10 mouse cellular contexts compared by ENCODE assay signal in the genomic region with DNA sequence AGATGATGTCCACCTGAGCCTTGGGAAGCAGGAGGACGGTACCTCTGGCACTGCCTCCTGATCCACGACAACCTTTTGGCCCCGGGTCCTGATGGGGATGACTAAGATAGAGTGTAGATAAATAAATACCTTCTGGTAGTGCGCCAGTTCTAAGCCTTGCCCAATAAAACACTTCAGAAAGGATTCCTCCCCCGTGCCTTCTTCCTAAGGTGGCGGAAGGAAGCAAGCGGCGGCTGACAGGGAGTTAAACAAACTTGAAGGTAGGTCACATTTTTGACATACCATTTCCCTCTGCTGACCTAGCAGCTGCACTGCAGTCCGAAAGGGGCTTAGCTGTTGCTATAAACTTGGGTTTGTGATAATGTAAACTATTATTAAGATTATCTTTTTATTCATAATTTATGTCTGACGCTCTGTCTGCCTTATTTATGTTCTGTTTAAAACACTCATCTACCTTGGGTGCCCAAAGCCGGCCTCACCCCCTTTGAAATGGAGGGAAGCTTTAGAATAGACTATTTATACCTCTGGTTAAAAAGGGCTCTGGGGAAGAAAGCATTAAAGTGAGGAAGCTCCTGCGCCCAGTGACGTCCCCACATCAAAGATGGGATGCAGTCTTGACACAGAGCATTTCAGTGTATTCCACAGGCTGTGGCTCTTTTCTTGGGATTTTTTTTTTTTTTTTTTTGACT. TPM values are rescaled to one million over a fixed set of nuclear protein-coding genes. Genes with fewer than 3 reads are reported as not detected.
DNase-seq lines count a peak whose midpoint lies in the region; ATAC-seq and TF ChIP-seq lines count a peak whose summit lies in the region.
"Had no signal": no experiment of that assay in that cellular context is flagged by ENCODE, and none has a peak within 500 bp of the region (broad histone marks: within the 10 kb centered on the region; RNA-seq: fewer than 3 reads in every experiment).

No protein-coding gene starts in this region.

- no peaks in the 10 kb centered on the region for H3K27me3 ChIP-seq in hindbrain, embryonic 14.5 days (ENCODE audit: control insufficient read depth, insufficient read depth, low read length)
- H3K27me3 ChIP-seq in hindbrain, embryonic 11.5 days (ENCODE audit: control insufficient read depth, insufficient read depth, low read length), result no peaks in the 10 kb centered on the region
- H3K27me3 ChIP-seq in embryonic facial prominence, embryonic 15.5 days, result no peaks in the 10 kb centered on the region
- H3K27me3 ChIP-seq in lung, postnatal 0 days (replicated peaks; ENCODE audit: insufficient read depth, low read length), result no peaks in the 10 kb centered on the region

- no peaks in the 10 kb centered on the region for H3K36me3 ChIP-seq in hindbrain, embryonic 14.5 days (replicated peaks; ENCODE audit: control insufficient read depth, insufficient read depth)
- H3K36me3 ChIP-seq in hindbrain, embryonic 11.5 days (ENCODE audit: control insufficient read depth, insufficient read depth, low read length), result no peaks in the 10 kb centered on the region
- H3K36me3 ChIP-seq in embryonic facial prominence, embryonic 15.5 days, result no peaks in the 10 kb centered on the region
- no peaks in the 10 kb centered on the region for H3K36me3 ChIP-seq in lung, postnatal 0 days (ENCODE audit: insufficient read depth, low read length)

- no peak overlapping the region for H3K4me2 ChIP-seq in hindbrain, embryonic 14.5 days (replicated peaks)
- H3K4me2 ChIP-seq in hindbrain, embryonic 11.5 days (replicated peaks; ENCODE audit: low read depth, low read length), result no peak overlapping the region
- no peak overlapping the region for H3K4me2 ChIP-seq in embryonic facial prominence, embryonic 15.5 days (replicated peaks)
- H3K4me2 ChIP-seq in lung, postnatal 0 days (replicated peaks; ENCODE audit: low read depth, low read length), result 0 out of 2 replicates have a peak overlapping the region, but pooled peaks have one; percentile 17

- TF ChIP-seq EP300 in lung, postnatal 0 days (IDR thresholded peaks at IDR 0.05), result no peak

- TF ChIP-seq CTCF in lung, postnatal 0 days (IDR thresholded peaks at IDR 0.05), result peak; percentile 42

- peak overlapping the region; percentile 18; the same call in 1 of the 2 replicates for H3K9ac ChIP-seq in hindbrain, embryonic 14.5 days
- H3K9ac ChIP-seq in hindbrain, embryonic 11.5 days (ENCODE audit: low read depth, low read length), result no peak overlapping the region
- H3K9ac ChIP-seq in embryonic facial prominence, embryonic 15.5 days, result no peak overlapping the region
- no peak overlapping the region for H3K9ac ChIP-seq in lung, postnatal 0 days (replicated peaks; ENCODE audit: low read depth)
- H3K9ac ChIP-seq: forebrain, postnatal 0 days had no signal

- 49% methylated on average over 13 of the region's 13 CpGs for WGBS in hindbrain, embryonic 14.5 days
- 42% methylated on average over 13 of the region's 13 CpGs for WGBS in hindbrain, embryonic 11.5 days
- 22% methylated on average over 13 of the region's 13 CpGs for WGBS in embryonic facial prominence, embryonic 15.5 days
- WGBS in lung, postnatal 0 days, result 6% methylated on average over 13 of the region's 13 CpGs

- no peak for ATAC-seq in hindbrain, embryonic 14.5 days (ENCODE audit: low FRiP score)
- ATAC-seq in hindbrain, embryonic 11.5 days (ENCODE audit: low FRiP score), result no peak
- ATAC-seq in embryonic facial prominence, embryonic 15.5 days (ENCODE audit: insufficient number of reproducible peaks, low FRiP score, low TSS enrichment, low read depth), result no peak
- ATAC-seq in lung, postnatal 0 days, result 0 out of 2 replicates have a peak, but pooled peaks have one; percentile 32
- ATAC-seq: forebrain, postnatal 0 days had no signal

- no peak overlapping the region for H3K27ac ChIP-seq in hindbrain, embryonic 14.5 days
- H3K27ac ChIP-seq in hindbrain, embryonic 11.5 days (ENCODE audit: low read depth, low read length), result no peak overlapping the region
- peak overlapping the region; percentile 44; the same call in 1 of the 2 replicates for H3K27ac ChIP-seq in embryonic facial prominence, embryonic 15.5 days (replicated peaks)
- H3K27ac ChIP-seq in lung, postnatal 0 days (ENCODE audit: low read length), result no peak overlapping the region

- DNase-seq in hindbrain, embryonic 14.5 days (ENCODE audit: low spot score), result no peak
- DNase-seq in hindbrain, embryonic 11.5 days (ENCODE audit: low spot score), result no peak
- DNase-seq in R1 (ENCODE audit: low read depth, low spot score), result peak; percentile 89
- DNase-seq in lung, postnatal 0 days (ENCODE audit: low spot score), result peak; percentile 52
- DNase-seq in right cerebral cortex, postnatal 4 days, result no peak
- no peak for DNase-seq in adrenal gland, postnatal 36 days
- DNase-seq: cerebellum, postnatal 14 days; forebrain, postnatal 0 days had no signal

- peaks cover 8% of the 10 kb centered on the region for H3K4me1 ChIP-seq in hindbrain, embryonic 14.5 days (replicated peaks; ENCODE audit: control insufficient read depth, insufficient read depth, low read length)
- H3K4me1 ChIP-seq in hindbrain, embryonic 11.5 days (replicated peaks; ENCODE audit: control insufficient read depth, insufficient read depth, low read length), result no peaks in the 10 kb centered on the region; the same call in 1 of the 2 replicates
- peaks cover 30% of the 10 kb centered on the region for H3K4me1 ChIP-seq in embryonic facial prominence, embryonic 15.5 days
- peaks cover 7% of the 10 kb centered on the region for H3K4me1 ChIP-seq in lung, postnatal 0 days (ENCODE audit: insufficient read depth, low read depth, low read length)

- H3K4me3 ChIP-seq in hindbrain, embryonic 14.5 days (replicated peaks; ENCODE audit: low read length), result no peak overlapping the region
- no peak overlapping the region for H3K4me3 ChIP-seq in hindbrain, embryonic 11.5 days (ENCODE audit: low read depth, low read length)
- no peak overlapping the region for H3K4me3 ChIP-seq in embryonic facial prominence, embryonic 15.5 days (replicated peaks)
- no peak overlapping the region for H3K4me3 ChIP-seq in lung, postnatal 0 days (ENCODE audit: low read depth, low read length)

- no peaks in the 10 kb centered on the region for H3K9me3 ChIP-seq in hindbrain, embryonic 14.5 days (ENCODE audit: control insufficient read depth, low read length)
- no peaks in the 10 kb centered on the region for H3K9me3 ChIP-seq in hindbrain, embryonic 11.5 days (ENCODE audit: control insufficient read depth, low read length)
- no peaks in the 10 kb centered on the region for H3K9me3 ChIP-seq in embryonic facial prominence, embryonic 15.5 days (replicated peaks)
- H3K9me3 ChIP-seq in lung, postnatal 0 days (ENCODE audit: low read length), result no peaks in the 10 kb centered on the region

RNA-seq across cellular contexts. Expression of gene Il17rd, which starts 19.9 kb away (rescaled TPM):
- polyA plus RNA-seq in hindbrain, embryonic 14.5 days (2014; fragmentation: Nextera tagmentation; extraction: Ambion mirVana), result 2.8 TPM in 2 replicates
- 5.3 and 5.7 TPM in 2 replicates for polyA plus RNA-seq in hindbrain, embryonic 11.5 days (2014; fragmentation: Nextera tagmentation; extraction: Ambion mirVana)
- polyA plus RNA-seq in embryonic facial prominence, embryonic 15.5 days (2015; fragmentation: Nextera tagmentation; extraction: Ambion mirVana), result 3.9 and 4.4 TPM in 2 replicates
- polyA plus RNA-seq in lung, postnatal 0 days (2015; fragmentation: Nextera tagmentation; extraction: Ambion mirVana), result 2.1 and 2.2 TPM in 2 replicates
- total RNA-seq in adrenal gland, postnatal 36 days (2021), result 1 to 10 TPM; 2.9 to 3.4 TPM
- total RNA-seq: hematopoietic stem cell, adult 5-6 weeks had no signal

RNA-seq across cellular contexts. Expression of gene Arhgef3, which starts 56.0 kb away (rescaled TPM):
- polyA plus RNA-seq in hindbrain, embryonic 14.5 days (2014; fragmentation: Nextera tagmentation; extraction: Ambion mirVana), result 11.8 and 17.3 TPM in 2 replicates
- 3.5 and 4.4 TPM in 2 replicates for polyA plus RNA-seq in hindbrain, embryonic 11.5 days (2014; fragmentation: Nextera tagmentation; extraction: Ambion mirVana)
- polyA plus RNA-seq in embryonic facial prominence, embryonic 15.5 days (2015; fragmentation: Nextera tagmentation; extraction: Ambion mirVana), result 16.2 and 17.1 TPM in 2 replicates
- 37.3 and 44.8 TPM in 2 replicates for polyA plus RNA-seq in lung, postnatal 0 days (2015; fragmentation: Nextera tagmentation; extraction: Ambion mirVana)
- total RNA-seq in adrenal gland, postnatal 36 days (2021), result 10 to 100 TPM; 29.9 to 44.1 TPM

Comparison
In these comparisons a context has a peak if more than half of its experiments do, and no peak if none do; other contexts are left out.
1. DNase-seq: peak in R1 (single experiment) and lung, postnatal 0 days (single experiment); none in hindbrain, embryonic 14.5 days (single experiment), hindbrain, embryonic 11.5 days (single experiment), right cerebral cortex, postnatal 4 days (single experiment) and adrenal gland, postnatal 36 days (0 of 2).